Mouse (Mus musculus) bone marrow, adult 2 months (tissue): ENCODE measurements around the gene Plpp3. TPM values are rescaled to one million over a fixed set of nuclear protein-coding genes. Genes with fewer than 3 reads are reported as not detected.

Source experiments
- H3K27ac ChIP-seq: fragments of 200-500 bp; 2 replicates; pipeline ENCODE4 v1.5.1; 2012; ENCODE audit warnings: low read depth, mild to moderate bottlenecking, control low read depth, inconsistent platforms, low read length; ENCODE audit not compliant: control insufficient read depth, poor library complexity, insufficient read depth
- H3K4me1 ChIP-seq: fragments of 200-500 bp; 2 replicates; pipeline ENCODE4 v1.6.1; 2011; ENCODE audit warnings: low read length; ENCODE audit not compliant: control insufficient read depth, insufficient read depth
- H3K4me3 ChIP-seq: fragments of 200-500 bp; replicated peaks from 2 replicates; pipeline ENCODE3; 2011; ENCODE audit warnings: mild to moderate bottlenecking, low read depth, low read length, control low read depth; ENCODE audit not compliant: control insufficient read depth
- CTCF ChIP-seq: fragments of 200-500 bp; IDR thresholded peaks from 2 replicates; pipeline ENCODE4 v1.5.1; 2011; ENCODE audit warnings: low read length, control low read depth; ENCODE audit not compliant: control insufficient read depth, insufficient read depth
- POLR2A ChIP-seq: fragments of 200-500 bp; IDR thresholded peaks from 2 replicates; pipeline ENCODE4 v1.6.1; 2011; ENCODE audit warnings: low read depth, mild to moderate bottlenecking, control low read depth, low read length, borderline replicate concordance; ENCODE audit not compliant: control insufficient read depth
- WGBS: fragments of 180-500 bp; shearing (Covaris S2); methylation state at CpG from one replicate; pipeline ENCODE4 v1.1.7; 2018; 5-methylcytosine and 5-hydroxymethylcytosine counted together
- polyA plus RNA-seq: library from polyadenylated mRNA; stranded (reverse); fragments of >200 nt; gene quantifications from 2 replicates; pipeline ENCODE4 v1.2.4, GENCODE M21; 2011; ENCODE audit warnings: low replicate concordance; ENCODE audit not compliant: missing spikeins, insufficient read depth, insufficient read length

The Plpp3 gene
- polyA plus RNA-seq, 1 experiment, result 7.9 TPM

- no peak overlapping the region for H3K4me3 ChIP-seq
- 62% methylated on average over 4 of the region's 4 CpGs for WGBS
- no peaks in the 10 kb centered on the region; the same call in 1 of the 2 replicates for H3K4me1 ChIP-seq
- TF ChIP-seq CTCF, result no peak
- TF ChIP-seq POLR2A, result no peak
- no peak overlapping the region for H3K27ac ChIP-seq
These were observed 33.7 kb downstream of the Plpp3 start for GRCm38 (mm10) chr4:105190826-105191225.

- H3K27ac ChIP-seq, result no peak overlapping the region
- no peak overlapping the region for H3K4me3 ChIP-seq
- H3K4me1 ChIP-seq, result no peaks in the 10 kb centered on the region; the same call in 1 of the 2 replicates
- 76% methylated on average over 5 of the region's 5 CpGs for WGBS
- no peak for TF ChIP-seq CTCF
- no peak for TF ChIP-seq POLR2A
These were observed 34.4 kb downstream of the Plpp3 start for GRCm38 (mm10) chr4:105191550-105191949.

- WGBS, result 76% methylated on average over 5 of the region's 5 CpGs
- H3K4me1 ChIP-seq, result no peaks in the 10 kb centered on the region; the same call in 1 of the 2 replicates
- no peak overlapping the region for H3K4me3 ChIP-seq
- TF ChIP-seq CTCF, result no peak
- TF ChIP-seq POLR2A, result no peak
- H3K27ac ChIP-seq, result no peak overlapping the region
These were observed 35.5 kb downstream of the Plpp3 start for GRCm38 (mm10) chr4:105192665-105193064.

- TF ChIP-seq CTCF (no peak), POLR2A (no peak)
- WGBS, result 83% methylated on average over 9 of the region's 9 CpGs
- Histone ChIP-seq H3K27ac (no peak overlapping the region), H3K4me1 (no peaks in the 10 kb centered on the region; the same call in 1 of the 2 replicates), H3K4me3 (no peak overlapping the region)
These were observed 38.1 kb downstream of the Plpp3 start for GRCm38 (mm10) chr4:105195256-105195655.

GRCm38 (mm10) chr4:105196099-105196498 is 39.0 kb downstream of the Plpp3 start:
- Histone ChIP-seq H3K4me3 (no peak overlapping the region), H3K27ac (no peak overlapping the region), H3K4me1 (no peaks in the 10 kb centered on the region; the same call in 1 of the 2 replicates)
- 82% methylated on average over 9 of the region's 9 CpGs for WGBS
- TF ChIP-seq POLR2A (no peak), CTCF (no peak)

- H3K4me3 ChIP-seq, result no peak overlapping the region
- no peak for TF ChIP-seq POLR2A
- TF ChIP-seq CTCF, result no peak
- H3K4me1 ChIP-seq, result no peaks in the 10 kb centered on the region; the same call in 1 of the 2 replicates
- no peak overlapping the region for H3K27ac ChIP-seq
- 83% methylated on average over 9 of the region's 9 CpGs for WGBS
These were observed 40.0 kb downstream of the Plpp3 start for GRCm38 (mm10) chr4:105196993-105197765.

GRCm38 (mm10) chr4:105198696-105199095 is 41.5 kb downstream of the Plpp3 start:
- WGBS, result 82% methylated on average over 5 of the region's 5 CpGs
- no peak for TF ChIP-seq CTCF
- TF ChIP-seq POLR2A, result no peak
- no peaks in the 10 kb centered on the region for H3K4me1 ChIP-seq
- H3K4me3 ChIP-seq, result no peak overlapping the region
- no peak overlapping the region for H3K27ac ChIP-seq

GRCm38 (mm10) chr4:105199345-105199744 is 42.2 kb downstream of the Plpp3 start:
- no peak overlapping the region for H3K4me3 ChIP-seq
- TF ChIP-seq CTCF (no peak), POLR2A (no peak)
- H3K27ac ChIP-seq, result no peak overlapping the region
- WGBS, result 82% methylated on average over 8 of the region's 8 CpGs
- no peaks in the 10 kb centered on the region for H3K4me1 ChIP-seq
